Mouse (Mus musculus) adrenal gland, postnatal 10 days (tissue): ENCODE results near the gene Ly6g5c. TPM values are rescaled to one million over a fixed set of nuclear protein-coding genes. Genes with fewer than 3 reads are reported as not detected.

ENCODE experiments used
- DNase-seq: peaks from one replicate; pipeline ENCODE4 v3.0.0; 2021; ENCODE audit warnings: mixed read lengths
- long read RNA-seq, 2 experiments: library from polyadenylated mRNA; stranded (forward); transcript quantifications; one replicate each; pipeline ENCODE4 v2.0.0; 2021
- total RNA-seq, 2 experiments: library from RNA; stranded (reverse); gene quantifications; 2 replicates each; pipeline ENCODE4 v1.2.3; 2021

Ly6g5c gene
- total RNA-seq, result not detected
- long read RNA-seq, experiment 1, result 0 reads
- long read RNA-seq, experiment 2, result 0 reads

DNA sequence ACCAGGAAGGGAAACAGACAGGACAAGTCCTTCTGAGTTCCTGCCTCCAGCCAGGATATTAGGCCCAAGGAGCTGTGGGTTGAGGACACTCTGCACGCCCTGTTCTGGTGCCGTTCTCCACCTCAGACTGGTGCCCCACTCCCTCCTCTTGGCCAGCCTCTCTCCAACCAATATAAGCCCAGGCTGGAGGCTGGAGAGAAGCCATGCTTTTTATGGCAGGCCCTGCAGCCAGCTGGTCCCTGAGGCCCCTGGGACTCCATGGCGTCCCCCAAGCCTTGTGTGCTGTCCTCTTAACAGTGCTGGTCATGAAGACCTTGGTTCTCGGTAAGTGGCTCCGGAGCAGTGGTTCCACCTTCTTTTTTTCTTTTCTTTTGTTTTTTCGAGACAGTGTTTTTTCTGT is at the start of gene Ly6g5c:
Gene Ly6g5c, plus strand, starts transcription at position 183 of the 400 bp plus-strand sequence.
- no peak for DNase-seq

DNA sequence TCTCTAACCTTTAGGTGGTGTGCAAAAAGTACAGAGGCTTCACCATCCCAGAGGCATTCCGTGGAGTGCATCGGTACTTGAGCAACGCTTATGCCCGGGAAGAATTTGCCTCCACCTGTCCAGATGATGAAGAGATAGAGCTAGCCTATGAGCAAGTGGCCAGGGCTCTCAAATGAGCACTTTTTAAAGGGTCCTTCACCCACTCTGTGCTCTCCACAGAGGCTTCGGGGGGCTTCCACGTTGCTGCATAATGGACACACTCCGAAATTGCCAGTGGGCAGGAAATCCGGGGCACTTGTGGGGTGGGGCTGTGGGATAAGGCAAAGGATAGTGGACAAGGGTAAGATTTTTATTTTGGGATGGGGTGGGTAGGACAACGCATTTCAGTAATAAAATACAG is 49.8 kb upstream of the Ly6g5c start:
- DNase-seq, result no peak

DNA sequence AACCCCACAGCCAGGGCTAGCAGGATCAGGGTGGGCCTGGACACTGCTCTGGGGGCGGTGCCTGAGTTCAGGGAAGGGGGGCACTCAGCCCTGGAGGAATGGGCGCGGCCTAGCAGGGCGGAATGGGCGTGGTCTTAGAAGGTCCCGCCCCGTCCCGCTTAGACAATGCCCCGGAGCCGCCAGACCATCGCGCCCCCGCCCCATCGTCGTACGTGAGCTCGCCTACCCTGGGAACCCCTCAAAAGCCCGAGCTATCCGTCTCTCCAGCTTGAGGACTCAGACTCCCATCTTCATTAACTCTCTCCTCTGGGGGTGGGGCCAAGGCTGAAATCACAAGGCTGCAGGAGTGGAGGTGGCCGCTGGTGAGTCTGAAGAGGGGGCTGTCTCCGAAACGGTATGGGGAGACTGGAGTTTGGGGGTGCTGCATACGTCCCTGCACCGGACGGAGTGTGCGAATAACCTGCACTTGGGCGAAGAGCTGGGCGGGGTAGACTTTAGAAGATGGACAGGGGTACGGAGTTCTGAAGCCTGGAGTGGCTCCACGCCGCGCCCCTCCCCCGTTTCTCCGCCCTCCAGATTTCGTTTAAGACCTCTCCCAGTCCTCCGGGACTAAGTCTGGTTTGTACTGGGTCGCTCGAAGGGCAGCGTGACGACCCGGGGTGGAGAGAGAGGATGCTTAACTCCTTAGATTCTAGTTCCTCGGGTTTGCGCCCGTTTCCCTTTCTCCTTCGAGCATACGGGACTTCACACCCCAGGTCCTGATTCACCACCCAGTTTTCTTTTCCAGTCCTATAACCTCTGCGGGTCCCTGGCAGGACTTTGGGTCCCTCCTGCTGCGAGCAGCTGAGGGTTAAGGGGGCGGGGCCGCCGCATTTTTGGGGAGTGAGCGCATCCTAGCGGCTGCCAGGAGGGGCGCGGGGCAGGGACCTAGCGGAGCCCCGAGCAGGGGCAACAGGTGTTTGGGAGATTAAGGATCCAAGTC is 48.9 kb upstream of the Ly6g5c start, which contains the start of gene Ddah2:
Gene Ddah2, plus strand, starts transcription at position 125 of the 982 bp plus-strand sequence.
- DNase-seq, result peak; percentile 92

DNA sequence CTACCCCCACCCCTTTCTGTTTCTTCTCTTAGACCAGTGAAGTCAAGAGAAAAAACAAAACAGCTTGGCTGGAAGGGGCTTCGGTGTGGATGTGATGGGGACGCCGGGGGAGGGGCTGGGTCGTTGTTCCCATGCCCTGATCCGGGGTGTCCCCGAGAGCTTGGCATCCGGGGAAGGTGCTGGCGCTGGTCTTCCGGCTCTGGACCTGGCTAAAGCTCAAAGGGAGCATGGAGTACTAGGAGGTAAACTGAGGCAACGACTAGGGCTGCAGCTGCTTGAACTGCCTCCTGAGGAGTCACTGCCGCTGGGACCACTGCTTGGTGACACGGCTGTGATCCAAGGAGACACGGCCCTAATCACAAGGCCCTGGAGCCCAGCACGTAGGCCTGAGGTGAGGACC is 48.0 kb upstream of the Ly6g5c start:
- no peak for DNase-seq

DNA sequence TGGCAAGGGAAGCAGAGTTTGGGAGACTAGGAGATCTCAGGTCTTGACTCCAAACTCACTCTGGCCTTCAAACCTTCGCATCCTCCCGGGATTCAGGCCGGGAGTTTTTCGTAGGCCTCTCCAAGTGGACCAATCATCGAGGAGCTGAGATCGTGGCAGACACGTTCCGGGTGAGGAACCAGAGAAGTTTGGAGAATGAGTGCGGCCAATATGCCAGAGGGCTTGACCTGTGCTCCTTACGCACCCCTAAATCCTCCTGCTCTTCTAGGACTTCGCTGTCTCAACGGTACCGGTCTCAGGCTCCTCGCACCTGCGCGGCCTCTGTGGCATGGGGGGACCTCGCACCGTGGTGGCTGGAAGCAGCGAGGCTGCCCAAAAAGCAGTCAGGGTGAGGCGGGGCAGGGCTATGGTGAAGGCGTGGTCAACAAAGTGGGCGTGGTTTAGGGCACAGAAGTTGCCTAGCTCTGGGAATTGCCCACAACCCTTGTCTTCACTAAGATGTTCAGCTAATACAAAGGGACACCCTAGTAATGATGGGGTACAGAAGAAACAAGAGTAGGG is 47.3 kb upstream of the Ly6g5c start:
- no peak for DNase-seq

DNA sequence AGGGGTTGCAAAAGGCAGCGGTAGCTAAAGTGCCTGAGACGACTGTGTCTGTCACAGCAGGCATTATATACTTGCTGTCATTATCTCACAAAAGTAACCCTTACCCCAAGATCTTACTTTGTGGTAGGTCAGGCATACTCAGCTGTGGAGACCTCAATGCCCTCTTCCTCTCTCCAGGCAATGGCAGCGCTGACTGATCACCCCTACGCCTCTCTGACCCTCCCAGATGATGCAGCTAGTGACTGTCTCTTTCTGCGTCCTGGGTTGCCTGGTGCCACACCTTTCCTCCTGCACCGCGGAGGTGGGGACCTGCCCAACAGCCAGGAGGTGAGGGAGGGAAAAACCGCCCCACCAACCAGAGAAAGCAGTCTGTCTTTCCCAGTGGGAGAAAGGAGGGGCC is 46.8 kb upstream of the Ly6g5c start:
- no peak for DNase-seq

DNA sequence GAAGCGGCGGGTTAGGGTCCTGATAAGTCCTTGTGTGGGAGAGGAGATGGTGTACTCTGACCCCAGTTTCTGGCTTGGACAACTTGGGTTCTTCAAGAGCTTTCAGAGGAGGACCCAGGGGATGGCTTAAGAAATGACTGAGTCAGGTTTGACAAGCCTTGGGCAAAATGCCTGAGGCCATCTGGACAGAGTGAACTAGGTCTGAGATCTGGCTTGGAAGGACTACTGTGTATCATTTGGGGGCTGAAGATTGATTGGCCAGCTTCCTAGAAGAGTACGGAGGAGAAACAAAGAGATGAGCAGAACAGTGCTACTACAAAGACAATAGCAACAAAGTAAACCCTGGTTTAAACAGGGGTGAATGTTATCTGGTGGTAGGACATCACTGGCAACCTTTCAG is 44.6 kb upstream of the Ly6g5c start:
- no peak for DNase-seq

DNA sequence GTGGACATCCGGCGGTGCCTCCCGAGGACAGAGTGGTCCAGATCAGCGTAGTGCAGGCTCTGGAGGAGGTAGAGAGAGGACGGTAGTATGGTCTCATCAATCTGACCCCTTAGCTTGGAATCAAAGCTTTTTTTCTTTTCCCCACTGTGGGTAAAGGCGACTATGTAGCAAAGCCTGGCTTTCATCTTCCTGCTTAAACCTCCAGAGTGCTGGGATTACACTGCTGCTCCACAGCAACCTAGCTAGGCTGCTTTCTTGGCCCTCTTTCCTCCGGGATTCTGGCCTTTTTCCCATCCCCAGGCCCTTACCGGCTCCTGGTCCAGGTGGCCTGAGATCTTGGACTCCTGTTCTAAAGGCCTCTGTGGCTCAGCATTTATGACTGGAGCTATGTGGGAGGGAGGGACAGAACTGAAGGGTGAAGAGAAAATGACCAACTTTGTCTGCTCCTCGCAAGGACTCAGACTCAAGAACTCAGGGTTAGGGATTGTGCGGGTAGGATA is 43.7 kb upstream of the Ly6g5c start:
- DNase-seq, result no peak

DNA sequence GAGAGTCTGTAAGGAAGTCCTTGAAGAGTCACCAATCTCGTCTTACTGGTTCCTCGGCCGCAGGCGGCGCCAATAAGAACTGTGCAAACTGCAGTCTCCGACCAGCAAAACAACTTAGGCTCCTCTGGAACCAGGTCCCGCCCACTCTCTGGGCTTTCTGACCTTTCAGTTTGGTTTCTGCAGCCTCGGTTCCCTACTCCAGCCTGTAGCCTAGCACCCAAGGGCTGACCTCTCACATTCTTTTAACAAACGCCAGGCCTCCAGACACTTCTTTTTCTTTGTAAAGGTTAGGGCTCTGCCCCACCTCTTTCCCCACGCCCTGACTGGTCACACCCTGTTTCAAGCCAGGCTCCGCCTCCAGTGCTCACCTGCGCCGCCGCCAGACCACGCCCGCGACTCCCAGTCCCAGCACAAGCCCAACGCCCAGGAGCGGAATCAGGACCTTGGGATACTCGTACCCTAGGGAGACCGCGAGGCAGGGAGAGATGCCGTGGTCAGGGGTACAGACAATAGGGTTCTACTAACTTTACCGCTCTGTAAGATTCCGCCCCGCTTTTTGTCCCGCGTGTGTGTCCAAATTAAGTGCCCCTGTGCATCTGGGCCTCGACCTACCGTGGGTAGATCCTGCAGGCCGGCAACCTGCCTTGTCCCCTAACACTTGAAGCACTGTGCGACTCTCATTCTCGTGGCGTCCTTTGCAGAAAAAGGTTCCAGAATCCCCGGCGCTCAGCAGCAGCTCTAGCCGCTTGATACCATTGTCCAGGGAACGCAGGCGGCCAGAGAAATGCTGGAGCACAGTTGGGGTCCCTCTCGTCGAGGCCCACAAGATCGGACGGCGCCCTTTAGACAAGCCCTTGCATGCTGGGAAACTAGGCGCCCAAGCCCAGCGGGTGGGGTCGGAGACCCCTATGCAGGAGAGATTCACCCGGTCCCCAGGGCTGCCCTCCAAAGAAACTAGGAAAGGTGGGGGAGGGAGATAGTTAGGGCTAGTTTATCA is 42.8 kb upstream of the Ly6g5c start, which contains the start of gene Ly6g6c:
Gene Ly6g6c, plus strand, starts transcription at position 438 of the 997 bp plus-strand sequence.
- peak; percentile 52 for DNase-seq

DNA sequence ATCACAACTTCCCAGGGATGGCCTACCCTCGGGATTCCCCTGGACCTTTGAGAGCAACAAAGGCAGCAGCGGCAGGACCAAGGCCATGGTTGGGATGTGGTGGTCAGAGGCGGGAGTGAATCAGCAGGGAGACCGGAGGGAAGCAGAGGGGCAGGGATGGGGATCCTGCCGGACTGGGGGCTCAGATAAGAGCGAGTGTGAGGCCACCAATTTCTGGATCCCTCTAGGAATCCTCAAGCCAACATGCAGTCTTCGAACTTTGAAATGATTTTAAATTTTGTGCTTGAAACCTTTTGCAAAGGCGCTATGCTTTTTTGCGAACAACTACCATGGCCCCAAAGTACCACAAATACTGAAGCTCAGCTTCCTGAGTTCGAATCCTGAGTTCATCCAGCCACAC is 42.0 kb upstream of the Ly6g5c start, which contains the start of gene Mpig6b:
Gene Mpig6b, minus strand, starts transcription at position 101 of the 400 bp plus-strand sequence.
- no peak for DNase-seq

DNA sequence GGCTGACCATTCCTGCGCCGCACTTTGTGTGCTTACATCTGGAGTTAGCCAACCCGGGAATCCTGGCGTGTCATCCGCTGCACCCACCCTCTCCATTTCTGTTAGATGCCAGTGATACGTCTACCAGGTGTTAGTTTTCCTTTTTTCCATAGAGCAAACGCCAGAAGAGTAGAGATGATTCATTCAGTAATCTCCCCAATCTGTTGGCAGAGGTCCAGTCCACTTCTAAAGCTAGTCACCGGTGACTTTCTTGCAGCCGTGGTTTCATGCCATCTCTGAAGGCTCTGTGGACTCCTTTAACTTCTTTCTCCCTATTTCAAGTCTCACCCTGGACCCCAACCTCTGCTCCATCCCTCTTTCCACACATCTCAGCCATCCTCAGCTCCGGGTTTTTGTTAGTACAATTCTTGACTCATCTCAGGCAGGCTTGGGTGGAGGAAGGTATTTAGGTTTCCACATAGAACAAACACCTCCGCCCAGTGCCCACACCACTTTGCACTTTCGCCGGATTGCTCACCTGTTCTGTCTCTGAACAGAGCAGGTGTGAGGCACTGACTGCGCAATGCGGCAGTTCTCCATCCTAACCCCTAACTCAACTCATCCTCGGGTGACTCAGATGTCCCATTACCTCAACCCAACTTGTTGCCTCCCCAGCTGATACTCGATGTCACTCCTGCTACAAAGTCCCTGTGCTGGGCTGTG is 39.7 kb upstream of the Ly6g5c start:
- DNase-seq, result no peak

DNA sequence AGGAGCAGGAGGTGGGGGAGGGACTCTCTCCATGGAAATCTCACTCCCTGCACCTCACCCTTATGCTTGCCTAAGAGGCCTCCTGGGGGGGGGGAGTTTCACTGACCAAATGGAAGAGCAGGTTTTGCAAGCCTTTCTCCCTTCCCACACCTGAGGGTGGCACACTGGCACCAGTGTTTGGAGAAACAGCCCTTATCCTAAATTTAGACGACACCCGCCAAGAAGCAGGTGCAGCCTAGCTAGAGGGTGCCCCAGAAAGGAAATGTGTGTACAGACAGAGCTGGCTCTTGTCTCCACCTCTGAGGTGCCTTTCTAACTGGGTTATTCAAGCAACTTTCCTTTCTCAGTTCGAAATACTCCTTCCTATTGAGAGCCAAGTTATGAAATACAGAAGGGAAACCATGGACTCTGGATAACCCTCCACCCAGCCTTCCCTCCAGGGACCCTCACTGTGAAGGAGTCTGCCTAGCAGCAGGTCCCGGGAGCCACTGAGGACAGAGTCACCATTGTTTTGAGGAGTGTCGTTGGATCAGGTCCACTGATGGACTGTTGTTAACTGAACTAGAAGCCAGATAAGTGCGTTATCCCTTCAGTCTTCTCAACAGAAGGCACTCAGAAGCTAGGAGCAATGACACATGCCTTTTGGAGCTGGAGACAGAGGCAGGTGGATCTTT is 37.4 kb upstream of the Ly6g5c start:
- DNase-seq, result no peak

DNA sequence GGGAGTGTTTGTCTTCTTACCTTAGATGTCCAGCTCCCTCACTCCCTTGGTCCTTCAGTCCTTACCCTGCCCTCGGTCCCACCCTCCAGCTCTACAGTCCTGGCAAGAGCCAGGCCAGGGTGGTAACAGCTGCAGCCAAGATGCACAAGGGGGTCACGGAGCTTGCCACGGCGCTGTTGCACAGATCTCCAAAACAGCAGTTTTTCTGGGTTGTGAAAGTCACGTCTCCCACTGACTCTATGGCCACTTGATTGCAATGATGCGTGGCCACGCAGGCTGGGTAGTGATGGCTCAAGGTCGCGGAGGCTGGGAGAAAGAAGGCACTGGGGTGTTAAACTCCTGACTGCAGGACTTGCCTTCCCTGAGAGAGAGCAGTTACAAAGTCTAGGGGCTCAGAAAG is 36.6 kb upstream of the Ly6g5c start:
- DNase-seq, result no peak

DNA sequence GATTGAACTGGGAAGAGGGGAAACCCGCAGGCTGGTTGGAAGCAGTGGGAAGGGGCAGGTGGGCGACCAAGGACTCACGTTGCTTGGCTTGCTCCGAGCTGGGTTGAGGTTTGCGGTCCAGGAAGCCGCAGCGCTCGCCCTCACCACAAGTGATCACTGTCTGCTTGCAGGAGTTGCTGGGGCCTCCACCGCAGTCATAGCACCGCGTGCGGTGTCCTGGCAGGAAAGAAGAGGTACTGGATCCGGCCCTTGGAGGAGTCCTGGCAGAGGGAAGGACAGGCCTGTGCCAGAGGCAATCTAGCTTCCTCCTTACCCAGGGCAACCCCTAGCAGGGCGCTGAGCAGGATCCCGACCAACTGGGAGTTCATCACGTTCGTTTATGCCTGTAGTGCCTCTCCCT is 34.0 kb upstream of the Ly6g5c start:
- no peak for DNase-seq

DNA sequence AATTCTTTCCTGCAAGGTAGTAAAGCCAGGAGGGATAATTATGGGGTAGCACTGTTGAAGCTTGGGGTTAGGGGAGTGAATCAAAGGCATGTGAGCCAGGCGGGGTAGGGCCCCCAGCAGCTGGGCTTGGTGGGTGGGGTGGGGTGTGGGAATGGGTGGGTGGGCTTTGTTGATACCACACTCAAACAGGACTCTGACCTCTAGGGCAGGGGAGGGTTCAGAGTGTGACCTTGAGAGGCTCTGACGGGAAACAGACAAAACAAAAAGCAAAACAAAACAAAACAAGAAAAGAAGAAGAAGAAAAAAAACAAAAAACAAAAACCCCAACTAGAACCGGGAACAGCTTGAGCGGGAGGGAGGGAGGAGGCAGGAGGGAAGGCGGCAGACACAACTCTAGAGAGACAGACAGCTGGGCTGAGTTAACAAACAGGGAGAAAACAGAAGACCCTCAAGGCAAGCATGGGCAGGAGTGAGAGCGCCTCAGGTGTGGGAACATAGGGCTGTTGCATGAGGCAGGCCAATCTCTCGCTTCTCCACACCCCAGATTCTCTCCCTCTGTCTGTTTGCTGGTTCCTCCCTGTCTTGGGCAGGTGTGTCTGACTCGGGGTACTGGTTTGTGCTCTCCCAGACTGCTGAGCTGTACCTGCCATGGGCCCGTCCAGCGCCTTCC is 31.4 kb upstream of the Ly6g5c start, which contains the start of gene Ly6g6e:
Gene Ly6g6e, plus strand, starts transcription at position 396 of the 670 bp plus-strand sequence.
- DNase-seq, result no peak

DNA sequence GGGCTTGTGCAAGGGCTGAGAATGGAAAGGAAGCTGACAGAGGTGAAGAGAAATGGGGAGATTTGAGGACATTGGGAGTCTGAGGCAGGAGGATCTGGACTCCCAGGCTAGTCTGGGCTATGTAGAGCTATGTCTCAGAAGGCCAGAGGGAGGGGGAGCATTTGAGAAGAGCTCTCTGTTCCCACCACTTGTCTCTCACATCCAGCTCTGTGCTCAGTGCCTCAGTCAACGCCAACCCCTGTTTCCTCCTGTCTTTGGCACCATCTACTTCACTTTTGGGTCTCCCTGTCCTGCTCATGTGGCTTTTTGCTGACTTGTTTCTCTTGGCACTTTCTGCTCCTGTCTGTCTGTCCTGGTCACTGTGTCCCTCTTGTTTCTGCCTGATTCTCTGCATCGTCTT is 30.8 kb upstream of the Ly6g5c start:
- no peak for DNase-seq

DNA sequence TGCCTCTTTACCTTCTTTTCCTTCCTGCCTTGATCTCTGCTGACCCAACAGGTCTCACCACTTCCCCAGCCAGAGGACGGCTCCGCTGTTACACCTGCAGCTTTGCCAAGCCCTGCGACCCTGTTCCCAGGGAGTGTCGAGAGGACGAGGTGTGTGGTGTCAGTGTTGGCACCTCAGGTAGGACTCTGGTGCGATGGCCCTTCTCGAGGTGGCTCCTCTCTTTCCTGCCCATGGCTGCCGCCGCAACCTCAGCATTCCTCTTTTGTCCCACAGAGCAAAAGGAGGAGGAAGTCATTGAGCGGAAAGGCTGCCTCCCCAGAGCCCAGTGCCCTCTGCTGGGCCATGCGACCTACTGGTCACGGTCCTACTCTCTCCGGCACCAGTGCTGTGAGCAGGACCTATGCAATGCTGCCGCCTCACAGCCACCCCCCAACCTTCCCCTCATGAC is 30.3 kb upstream of the Ly6g5c start, which contains the start of gene Ly6g6d:
Gene Ly6g6d, minus strand, starts transcription at position 280 of the 448 bp plus-strand sequence.
- DNase-seq, result peak; percentile 53

DNA sequence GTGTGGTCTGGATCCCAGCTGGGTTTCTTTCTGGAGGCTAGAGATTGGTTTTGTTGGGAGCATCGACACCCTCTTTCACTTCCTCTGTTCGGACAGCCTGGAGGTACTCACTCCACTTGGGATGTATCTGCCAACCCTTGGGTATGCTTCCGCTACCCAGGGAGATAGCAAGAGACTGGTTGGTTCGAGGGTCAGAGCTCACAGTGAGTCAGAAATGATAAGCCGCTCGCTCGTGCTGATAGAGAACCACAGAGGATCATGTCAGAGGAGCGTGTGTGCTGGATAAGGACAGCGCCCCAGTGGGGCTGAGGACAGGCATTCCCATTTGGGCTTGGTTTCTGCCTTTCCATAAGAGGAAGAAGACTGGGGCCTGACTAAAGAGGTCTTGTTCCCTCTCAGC is 28.3 kb upstream of the Ly6g5c start:
- no peak for DNase-seq

DNA sequence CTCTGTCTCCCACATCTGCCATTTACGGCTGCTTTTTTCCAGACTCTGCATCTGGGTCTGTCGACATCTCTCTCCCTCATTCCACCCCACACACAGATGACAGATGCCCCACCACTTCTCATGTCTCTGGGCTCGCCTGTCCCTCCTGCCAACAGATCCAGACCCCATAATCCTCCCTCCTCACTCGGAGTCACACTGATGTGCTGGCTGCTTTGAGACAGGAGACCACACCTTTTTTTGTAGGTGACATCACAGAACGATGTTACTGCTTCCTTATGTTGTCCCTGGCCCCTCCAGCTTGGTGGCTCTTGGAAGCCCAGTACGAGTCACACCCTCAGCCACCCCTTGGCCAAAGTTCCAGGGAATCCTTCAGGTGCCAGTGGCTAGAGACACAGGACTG is 27.8 kb upstream of the Ly6g5c start:
- no peak for DNase-seq

DNA sequence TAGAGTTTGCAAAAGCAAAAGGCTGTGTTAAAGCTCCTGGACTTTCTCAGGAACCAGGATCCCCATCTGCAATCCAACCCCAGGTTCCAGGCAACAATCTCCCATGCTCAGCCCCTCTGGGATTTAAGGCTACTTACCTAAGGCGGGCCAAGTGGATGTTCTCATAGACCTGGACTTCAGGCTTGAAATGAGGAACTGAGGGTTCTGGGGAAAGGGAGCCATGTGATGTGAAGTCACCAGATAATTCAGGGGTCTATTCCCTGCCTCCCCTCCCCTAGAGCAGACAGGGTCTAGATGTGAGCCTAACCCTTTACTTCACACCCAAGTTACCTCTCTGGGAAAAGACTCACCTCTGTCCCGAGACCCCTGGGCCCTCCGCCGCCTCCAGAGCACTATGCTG is 27.4 kb upstream of the Ly6g5c start:
- no peak for DNase-seq
